Mouse (Mus musculus): ENCODE measurements around the gene Nup62.

Nup62 gene

DNA sequence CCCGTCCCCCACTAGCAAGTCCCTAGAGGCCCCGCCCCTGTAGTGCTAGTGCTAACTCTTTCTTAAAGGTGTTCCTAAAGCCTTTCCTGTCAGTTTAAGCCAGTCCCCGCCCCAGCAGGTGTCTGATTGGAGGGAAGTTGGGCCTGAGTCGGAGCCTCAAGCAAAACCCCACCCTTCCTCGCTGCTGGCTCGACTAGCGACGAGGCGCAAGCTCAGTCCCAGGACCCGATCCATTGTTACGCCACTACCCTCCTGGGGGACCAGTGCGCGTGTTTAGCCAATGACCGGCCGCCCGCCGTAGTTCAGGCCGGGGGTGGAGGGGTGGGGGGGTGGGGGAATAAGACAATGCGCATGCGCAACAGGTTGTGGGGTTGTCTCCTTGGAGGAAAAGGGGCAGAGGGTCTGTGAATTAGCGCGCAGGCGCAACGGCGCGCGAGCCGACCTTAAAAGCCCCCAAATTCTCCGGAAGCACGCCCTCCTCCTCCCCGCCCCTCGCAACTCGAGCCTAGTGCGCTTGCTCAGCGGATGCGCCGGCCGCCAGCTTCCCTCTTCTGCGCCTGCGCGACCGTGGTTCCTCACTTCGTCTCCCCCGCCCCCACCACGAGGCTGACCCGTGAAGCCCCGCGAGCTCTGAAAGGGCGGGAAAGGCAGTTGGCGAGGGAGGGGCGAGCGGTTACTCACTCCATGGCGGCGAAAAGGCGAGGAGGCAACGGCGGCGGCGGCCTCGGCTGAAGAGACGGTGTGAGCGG, at the start of gene Nup62, which contains the start of gene Il4i1:
TSS of gene Nup62 (plus strand) at position 368 of the 749 bp plus-strand sequence.
TSS of gene Il4i1 (plus strand) at position 667 of the 749 bp plus-strand sequence.
- DNase-seq (ENCODE audit: extremely low read depth, low read depth), result peak; percentile 98

DNA sequence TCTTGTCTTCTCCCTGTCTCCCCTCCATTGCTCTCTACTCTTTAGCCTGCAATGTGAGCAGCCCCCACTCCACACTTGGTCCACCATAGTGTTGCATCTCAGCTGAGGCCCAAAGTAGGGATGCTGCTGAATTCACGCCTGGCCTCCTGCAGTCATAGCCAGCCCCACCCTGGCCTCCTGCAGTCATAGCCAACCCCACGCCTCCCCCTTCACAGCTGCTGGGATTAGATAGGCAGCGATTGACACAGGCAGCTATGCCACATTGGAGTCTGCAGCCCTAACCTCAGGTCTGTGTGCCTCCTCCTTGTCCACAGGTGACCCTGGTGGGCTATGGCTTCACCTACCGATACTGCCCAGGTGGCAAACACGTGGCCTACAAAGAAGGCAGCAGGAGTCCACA, 47.8 kb upstream of the Nup62 start:
- no peak for DNase-seq (ENCODE audit: extremely low read depth, low read depth)

DNA sequence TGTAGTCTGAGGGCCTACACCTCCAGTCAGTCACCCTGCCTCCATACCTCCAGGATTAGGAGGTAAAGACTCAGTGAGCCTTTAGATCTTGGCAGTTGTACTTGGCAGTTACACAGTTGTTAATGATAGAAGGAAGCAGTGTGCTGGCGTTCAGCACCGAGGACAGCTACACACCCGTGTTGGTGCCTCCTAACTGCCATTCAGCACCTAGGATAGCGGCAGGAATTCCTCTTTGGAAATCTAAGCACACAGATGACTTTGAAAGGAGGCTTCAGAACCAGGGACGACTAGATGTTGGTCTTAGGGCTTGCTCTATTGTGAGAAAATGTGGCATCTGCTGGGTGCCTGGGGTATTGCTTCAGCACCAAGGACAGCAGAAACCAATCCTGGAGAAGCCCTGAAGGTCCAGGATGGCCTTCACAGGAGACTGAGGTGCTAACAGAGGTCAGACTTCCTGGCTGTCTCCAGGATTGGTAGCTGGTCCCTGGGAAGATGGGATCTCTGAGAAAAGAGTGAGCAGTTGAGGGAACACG, 45.8 kb upstream of the Nup62 start:
- peak; percentile 36 for DNase-seq (ENCODE audit: extremely low read depth, low read depth)

DNA sequence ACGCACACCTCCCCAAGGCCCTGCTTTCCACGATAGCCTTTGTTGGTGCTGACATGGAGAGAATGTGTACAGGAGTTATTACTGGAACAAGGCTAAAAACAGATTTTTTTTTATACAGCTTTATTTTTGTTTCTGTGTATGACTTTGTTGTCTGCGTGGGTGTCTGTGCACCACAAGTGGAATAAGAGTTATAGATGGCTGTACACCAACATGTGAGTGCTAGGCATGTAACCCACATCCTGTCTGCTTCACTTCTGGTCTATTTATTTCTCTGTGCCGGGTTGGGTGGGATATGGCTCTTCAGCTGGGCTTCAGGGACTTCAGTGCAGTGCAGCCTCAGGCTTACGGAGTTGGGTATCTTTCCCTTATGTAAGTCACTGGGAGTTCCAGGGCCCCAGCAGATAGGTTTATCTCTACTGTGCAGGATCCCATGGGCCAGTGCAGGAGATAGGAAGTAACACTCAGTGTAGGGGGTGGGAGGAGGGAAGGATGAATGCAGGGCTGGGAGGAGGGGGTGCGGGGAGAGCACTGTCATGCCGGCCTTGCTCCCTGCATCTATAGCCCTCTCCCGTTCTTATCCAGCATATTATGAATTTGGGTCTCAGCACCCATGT, 43.2 kb upstream of the Nup62 start:
- DNase-seq (ENCODE audit: extremely low read depth, low read depth), result peak; percentile 31

GRCm38 (mm10) chr7:44776849-44777498, 38.9 kb upstream of the Nup62 start:
- DNase-seq (ENCODE audit: extremely low read depth, low read depth), result no peak

GRCm38 (mm10) chr7:44780101-44780500, 35.8 kb upstream of the Nup62 start:
- DNase-seq (ENCODE audit: extremely low read depth, low read depth), result no peak

GRCm38 (mm10) chr7:44789531-44789930, 26.4 kb upstream of the Nup62 start:
- no peak for DNase-seq (ENCODE audit: extremely low read depth, low read depth)

- no peak for DNase-seq (ENCODE audit: extremely low read depth, low read depth)
Measured at GRCm38 (mm10) chr7:44790066-44790465, 25.8 kb upstream of the Nup62 start.

GRCm38 (mm10) chr7:44792781-44793180, 23.1 kb upstream of the Nup62 start:
- DNase-seq (ENCODE audit: extremely low read depth, low read depth), result no peak

DNA sequence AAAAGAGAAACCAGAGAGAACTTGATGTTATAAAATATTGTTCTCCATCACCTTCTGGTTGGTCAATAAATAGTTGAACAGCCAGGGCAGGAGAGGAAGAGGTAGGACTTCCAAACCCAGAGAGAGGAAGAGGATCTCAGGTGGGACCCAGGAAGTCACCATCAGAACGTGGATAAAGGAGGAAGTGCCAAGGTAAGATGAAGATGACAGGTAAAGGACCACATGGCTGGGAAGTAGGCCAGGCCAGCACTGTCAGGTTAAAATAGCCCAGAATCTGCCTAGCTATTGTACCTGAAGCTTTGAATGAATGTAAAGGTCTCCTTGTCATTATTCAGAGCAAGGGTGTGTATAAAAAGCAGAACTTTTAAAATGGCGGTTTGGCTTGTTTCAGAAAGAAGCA, 7.0 kb upstream of the Nup62 start:
- DNase-seq (ENCODE audit: extremely low read depth, low read depth), result no peak

DNA sequence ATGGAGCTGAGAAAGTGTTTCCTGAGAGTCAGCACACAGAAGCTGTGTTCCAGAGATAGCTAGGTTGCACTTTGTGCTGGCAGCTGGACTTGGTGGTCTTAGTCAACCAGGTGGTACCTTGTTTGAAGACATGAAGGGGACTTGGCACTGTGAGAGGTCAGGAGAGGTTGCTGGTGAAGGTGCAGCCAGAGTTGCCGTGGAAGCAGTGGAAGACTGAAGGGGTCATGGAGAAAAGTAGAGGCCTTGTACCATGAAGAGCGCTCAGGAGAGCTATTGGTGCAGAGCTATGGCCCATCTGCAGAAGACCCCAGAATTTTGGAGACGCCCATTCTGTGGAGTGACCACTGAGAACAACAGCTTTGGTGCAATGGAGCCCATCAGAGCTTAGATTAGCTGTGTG, 6.4 kb upstream of the Nup62 start:
- DNase-seq (ENCODE audit: extremely low read depth, low read depth), result no peak

GRCm38 (mm10) chr7:44810365-44810764, 5.5 kb upstream of the Nup62 start:
- no peak for DNase-seq (ENCODE audit: extremely low read depth, low read depth)

DNA sequence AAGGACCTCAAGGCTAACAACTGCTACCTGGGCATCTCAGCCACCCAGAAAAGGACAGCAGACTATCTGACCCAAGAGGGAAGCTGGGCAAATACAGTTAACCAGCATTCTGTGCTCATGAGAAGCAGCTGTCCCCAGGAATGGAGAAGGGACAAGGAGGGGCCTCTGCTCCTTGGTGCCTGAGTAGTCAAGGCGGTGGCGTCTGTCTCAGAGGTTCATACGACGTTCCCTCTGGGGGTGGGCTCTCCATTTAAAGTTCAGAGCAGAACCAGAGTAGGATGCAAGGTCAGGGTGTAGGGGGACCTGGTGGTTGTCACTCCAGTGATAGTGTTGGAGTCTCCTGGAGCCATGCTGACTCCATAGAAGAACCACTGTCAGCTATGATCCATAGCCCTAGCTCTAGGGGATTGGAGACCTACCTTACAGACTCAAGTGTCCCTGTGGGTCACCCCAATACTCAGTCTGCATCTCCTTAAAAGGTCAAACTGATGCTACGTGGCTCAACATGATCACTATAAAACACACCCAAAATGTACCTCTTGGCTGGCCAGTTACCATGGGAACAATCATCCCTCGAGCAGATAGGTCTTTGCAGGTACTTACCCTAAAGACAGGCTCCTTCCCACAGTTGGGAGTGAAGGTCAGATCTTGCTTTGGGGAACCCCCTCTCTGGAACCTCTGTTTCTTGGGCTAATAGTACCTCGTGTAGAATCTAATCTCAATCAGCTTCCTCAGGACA, 4.9 kb upstream of the Nup62 start:
- DNase-seq (ENCODE audit: extremely low read depth, low read depth), result no peak

GRCm38 (mm10) chr7:44812651-44813325, 3.1 kb upstream of the Nup62 start:
- no peak for DNase-seq (ENCODE audit: extremely low read depth, low read depth)

GRCm38 (mm10) chr7:44813985-44814384, 1.9 kb upstream of the Nup62 start:
- no peak for DNase-seq (ENCODE audit: extremely low read depth, low read depth)

- DNase-seq (ENCODE audit: extremely low read depth, low read depth), result no peak
Measured at GRCm38 (mm10) chr7:44814423-44814822, 1.5 kb upstream of the Nup62 start.

DNA sequence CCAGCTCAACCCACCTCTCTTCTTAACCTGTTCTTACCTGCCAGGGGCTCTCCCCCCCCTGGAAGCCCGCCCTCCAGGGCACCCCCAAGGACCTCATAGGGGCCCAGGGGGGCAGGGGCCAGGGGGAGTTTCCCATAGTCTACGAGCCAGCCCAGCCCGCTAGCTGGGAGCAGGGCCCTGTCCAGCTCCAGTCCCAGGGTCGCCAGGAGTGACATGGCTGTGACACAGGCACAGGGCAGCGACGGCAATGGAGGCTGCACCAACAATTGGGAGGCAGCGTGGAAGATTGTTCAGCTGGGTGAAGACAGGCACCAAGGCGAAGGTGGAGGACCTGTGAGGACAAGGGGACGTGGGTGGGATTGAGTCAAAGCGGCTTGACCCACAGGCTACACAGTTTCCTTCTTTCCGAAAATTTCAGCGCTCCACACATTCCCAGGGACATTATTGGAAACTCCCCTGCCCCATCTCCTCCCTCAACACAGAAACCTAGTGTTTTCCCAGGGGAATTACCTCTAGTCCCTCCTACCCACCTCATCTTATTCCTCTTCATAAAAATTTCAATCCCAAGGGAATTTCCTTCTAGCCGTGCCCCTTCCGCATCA, 835 bp upstream of the Nup62 start:
- no peak for DNase-seq (ENCODE audit: extremely low read depth, low read depth)

- DNase-seq (ENCODE audit: extremely low read depth, low read depth), result peak; percentile 66
Measured at GRCm38 (mm10) chr7:44816470-44817021, 658 bp downstream of the Nup62 start, which contains the start of gene Atf5. Gene Atf5 (minus strand): TSS chr7:44816658.

DNA sequence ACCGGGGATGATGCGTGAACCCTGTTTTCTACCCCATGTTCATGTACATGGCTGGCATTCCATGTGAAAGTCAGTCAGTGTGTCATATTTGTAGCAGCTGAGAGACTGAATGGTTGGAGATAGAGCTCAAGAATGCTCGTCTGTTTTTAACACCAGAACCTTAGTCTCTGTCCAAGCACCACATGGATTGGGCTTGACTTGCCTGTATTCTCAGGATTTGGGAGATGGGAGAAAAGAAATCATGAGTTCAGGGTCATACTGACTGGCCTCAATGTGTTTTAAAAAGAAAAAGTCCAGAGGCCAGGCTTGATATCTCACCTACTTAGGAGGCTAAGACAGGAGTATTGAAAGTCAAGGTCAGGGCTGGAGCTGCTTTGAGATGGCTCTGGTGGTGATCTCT, 1.6 kb downstream of the Nup62 start:
- DNase-seq (ENCODE audit: extremely low read depth, low read depth), result no peak

DNA sequence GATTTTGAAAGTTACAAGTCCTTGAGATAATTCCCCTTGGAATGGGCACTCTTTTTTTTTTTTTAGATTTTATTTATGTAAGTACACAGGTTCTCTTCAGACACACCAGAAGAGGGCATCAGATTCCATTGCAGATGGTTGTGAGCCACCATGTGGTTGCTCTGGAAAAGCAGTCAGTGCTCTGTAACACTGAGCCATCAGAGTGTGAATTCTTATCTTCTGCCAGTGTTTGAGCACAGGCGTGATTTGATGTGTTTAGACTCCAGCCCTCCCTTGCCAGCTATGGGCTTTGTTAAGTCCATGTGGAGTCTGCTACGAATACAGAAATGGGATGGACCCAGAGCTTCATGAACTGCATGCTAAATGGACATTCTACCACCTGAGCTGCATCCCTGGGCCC, 2.3 kb downstream of the Nup62 start:
- DNase-seq (ENCODE audit: extremely low read depth, low read depth), result no peak

All from MEL-GATA-1-ER (cell line).